Mouse (Mus musculus) megakaryocyte, adult 5-6 weeks (primary cell): ENCODE results near the gene Tmem199. TPM values are rescaled to one million over a fixed set of nuclear protein-coding genes. Genes with fewer than 3 reads are reported as not detected.

Source experiments
- ATAC-seq: 2 replicates; pipeline ENCODE4 v1.8.0; 2016; ENCODE audit warnings: mild to moderate bottlenecking, inconsistent platforms; ENCODE audit not compliant: poor library complexity, severe bottlenecking
- total RNA-seq, 2 experiments: library from RNA; stranded (forward) in 1 of 2; stranded (reverse) in 1 of 2; fragments of 153-499, 151-499 nt in 1 of 2; fragments of 221-1000, 200-1000 nt in 1 of 2; gene quantifications; 2 replicates each; pipeline versions ENCODE4 v1.2.3 to v1.2.4; 2015 to 2017

The Tmem199 gene
- total RNA-seq, 2 experiments from 2014 or later: 18.5 to 27.3 TPM

DNA sequence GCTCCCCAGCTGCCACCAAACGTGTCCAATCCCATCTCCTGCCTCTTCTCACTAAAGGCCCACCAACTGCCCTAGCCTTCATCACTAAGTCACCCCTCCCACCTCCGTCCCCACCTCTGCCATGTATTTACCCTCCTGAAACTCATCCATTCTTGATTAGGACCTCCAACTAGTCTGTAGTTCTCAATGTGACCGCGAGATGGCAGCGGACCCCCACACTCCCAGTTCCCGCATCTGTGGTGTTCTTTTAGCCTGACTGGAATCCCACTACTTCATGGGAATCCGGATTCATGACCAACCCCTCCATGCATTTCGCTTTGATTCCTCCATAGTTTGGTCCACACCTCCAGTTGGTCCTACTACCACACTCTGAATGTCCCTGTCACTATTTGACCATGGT lies 23.8 kb downstream of the Tmem199 start:
- ATAC-seq: no peak

DNA sequence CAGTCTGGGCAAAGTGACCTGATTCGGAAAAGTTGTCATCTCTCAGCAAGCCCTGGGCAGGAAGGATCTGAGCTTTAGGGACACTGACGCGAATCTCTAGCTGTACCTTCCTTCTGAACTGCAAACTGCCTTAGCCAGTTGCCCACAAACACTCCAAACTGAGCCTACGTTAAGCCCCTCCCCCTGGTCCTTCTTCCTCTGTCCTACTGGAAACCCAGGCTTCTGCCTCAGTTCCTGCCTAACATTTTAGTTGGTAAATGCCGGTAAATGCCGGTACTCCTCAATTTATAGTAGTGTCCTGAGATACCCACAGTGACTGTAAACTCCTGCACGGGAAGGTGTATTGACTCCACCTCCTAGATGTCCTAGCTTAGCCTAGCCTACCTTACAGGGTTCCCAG lies 28.3 kb downstream of the Tmem199 start:
- ATAC-seq: no peak

DNA sequence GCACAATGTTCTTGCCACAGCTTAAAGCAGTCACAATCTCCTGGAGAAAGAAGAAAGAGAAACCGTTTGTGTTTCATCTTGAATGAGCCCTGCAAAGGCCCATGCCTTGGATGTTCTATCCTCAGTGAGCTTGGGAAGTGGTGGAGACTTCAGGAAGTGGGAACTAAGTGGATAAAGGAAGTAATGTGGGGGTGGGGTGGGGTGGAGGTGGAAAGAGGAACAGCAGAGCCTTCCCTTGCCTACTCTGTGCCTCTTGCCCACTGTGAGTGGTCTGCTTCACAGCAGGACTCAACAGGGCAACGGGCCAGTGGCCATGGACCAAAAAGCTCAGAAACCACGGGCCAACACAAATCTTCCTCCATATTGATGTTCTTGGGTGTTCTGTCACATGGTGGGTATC lies 36.7 kb downstream of the Tmem199 start:
- peak; percentile 69 for ATAC-seq

DNA sequence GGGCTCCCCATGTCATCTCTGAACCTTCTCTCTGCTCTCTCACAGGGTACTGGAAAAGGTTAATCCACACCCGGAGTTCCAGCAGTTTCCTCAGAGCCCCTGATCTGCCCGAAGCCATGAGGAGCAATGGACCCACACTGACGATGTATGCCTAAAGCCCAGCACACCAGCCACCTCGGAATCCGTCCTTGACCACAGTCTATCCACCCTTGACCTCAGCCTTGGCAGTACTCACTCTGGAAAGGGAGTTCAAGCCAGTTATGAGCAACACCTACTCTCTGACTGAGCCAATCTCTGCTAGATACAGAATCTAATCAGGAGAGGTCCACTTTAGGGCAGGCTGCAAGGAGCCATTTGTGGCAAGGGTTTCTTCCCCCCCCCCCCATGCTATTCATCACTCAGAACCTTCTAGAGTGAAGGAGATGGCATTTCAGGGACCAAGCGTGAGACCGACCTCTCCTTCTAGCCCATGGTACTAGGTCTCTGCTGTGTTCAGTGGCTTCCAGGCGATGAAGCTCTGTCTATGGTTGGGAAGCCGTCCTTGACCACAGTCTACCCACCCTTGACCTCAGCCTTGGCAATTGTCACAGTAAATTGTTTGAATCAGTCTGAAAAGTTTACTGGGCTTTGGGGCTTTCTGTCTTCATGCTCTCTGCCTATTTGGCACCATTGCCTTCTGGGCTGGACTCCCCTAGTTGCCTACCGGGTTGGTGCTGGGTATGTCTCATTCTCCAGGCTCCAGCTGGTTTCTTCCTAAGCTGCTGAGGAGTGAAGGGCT lies 40.5 kb downstream of the Tmem199 start:
- ATAC-seq: no peak

DNA sequence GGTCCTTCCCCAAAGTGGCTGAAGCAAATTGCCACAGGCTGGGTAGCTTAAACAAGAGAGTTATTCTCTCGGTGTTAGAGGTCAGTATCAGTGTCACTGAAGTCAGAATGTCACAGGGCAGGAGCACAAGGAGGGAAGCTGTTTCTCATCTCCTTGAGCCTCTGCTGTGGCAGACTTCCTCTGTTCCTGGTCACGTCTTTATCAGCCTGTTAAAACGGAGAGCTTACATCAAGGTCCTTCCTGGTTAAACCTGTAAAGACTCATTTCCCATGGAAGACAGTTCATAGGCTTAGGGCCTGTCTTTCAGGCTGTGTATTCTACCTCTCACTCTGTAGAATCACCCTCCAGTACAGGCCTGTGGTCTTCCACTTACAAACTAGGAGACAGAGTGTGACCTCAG lies 44.0 kb downstream of the Tmem199 start:
- no peak for ATAC-seq

DNA sequence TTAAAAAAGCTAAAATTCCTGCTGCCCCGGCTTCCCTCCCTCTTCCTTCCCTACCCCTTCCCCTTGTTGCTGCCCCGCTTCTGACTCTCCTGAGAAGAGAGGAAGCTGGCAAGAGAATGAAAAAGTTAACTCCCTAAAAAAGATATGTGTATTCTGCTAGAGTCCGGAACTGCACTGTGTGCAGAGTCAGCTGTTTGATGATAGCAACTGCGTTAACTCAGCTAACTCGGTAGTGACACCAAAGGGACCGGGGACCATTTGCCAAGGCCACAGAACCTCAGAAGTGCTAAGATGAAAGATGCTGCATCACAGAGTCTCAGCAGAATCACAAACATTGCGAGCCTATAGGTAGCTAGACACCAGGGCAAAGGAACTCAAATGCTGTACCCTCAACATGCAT lies 44.5 kb downstream of the Tmem199 start:
- no peak for ATAC-seq

DNA sequence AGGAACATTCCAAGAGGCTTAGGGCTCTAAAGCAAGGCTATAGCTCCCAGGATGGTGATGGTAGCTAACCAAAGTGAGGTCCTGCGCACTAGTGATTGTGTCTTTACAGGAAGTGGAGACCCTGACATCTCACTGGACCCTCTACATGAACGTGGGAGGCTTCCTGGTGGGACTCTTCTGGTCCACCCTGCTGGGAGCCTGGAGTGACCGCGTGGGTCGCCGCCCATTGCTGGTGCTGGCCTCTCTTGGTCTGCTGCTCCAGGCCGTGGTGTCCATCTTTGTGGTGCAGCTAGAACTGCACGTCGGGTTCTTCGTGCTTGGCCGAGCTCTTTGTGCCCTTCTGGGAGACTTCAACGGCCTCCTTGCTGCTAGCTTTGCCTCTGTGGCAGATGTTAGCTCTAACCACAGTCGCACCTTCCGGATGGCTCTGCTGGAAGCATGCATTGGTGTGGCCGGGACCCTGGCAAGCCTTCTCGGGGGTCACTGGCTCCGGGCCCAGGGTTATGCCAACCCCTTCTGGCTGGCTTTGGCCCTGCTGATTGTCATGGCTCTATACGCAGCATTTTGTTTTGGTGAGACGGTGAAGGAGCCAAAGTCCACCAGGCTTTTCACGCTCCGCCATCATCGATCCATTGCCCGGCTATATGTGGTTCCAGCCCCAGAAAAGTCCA lies 45.6 kb downstream of the Tmem199 start:
- ATAC-seq: no peak

DNA sequence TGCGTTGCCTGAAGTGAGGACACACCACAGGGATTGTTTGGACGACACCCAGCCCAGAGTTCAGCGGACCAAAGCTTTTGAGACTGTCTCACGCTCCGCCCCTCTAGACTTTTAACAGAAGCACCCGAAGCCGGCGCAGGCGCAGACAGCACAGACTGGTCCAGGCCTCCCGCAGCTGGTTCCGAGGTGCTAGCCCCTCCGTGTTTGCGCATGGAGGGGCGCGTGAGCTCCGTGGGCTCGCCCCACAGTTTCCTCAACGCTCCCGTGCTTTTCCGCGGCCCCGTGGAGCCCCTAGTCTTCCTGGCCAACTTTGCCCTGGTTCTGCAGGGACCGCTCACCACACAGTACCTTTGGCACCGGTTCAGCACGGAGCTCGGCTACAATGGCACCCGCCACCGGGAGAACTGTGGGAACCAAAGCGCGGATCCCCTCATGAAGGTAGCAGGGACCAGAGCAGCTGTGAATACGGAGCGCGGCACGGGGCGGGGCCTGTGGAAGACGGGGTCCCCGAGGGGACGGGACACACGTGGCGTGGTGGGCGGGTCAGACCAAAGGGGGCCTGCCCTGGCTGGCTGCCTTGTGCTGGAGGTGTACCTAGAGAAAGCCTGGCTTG lies 46.3 kb downstream of the Tmem199 start, which contains the start of gene Slc46a1:
Gene Slc46a1, plus strand, starts transcription at position 130 of the 613 bp plus-strand sequence.
- ATAC-seq: peak; percentile 70

DNA sequence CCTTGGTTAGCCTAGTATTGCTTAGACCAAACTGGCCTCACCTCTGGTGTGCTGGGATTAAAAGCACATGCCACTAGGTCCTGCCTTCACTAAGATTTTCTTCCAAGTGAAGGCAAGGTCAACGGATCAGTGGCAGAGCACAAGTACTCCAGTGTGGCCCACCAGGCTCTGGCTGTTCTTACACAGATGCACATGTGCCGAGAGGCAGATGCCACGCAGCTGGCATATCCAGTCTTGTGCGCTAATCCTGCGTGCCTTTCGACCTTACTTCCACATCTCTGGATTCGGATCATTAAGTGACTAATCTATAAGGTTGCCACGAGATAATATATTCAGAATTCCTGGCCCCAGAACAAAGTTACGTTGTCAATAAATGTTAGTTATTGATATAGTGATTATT lies 46.9 kb downstream of the Tmem199 start:
- no peak for ATAC-seq

DNA sequence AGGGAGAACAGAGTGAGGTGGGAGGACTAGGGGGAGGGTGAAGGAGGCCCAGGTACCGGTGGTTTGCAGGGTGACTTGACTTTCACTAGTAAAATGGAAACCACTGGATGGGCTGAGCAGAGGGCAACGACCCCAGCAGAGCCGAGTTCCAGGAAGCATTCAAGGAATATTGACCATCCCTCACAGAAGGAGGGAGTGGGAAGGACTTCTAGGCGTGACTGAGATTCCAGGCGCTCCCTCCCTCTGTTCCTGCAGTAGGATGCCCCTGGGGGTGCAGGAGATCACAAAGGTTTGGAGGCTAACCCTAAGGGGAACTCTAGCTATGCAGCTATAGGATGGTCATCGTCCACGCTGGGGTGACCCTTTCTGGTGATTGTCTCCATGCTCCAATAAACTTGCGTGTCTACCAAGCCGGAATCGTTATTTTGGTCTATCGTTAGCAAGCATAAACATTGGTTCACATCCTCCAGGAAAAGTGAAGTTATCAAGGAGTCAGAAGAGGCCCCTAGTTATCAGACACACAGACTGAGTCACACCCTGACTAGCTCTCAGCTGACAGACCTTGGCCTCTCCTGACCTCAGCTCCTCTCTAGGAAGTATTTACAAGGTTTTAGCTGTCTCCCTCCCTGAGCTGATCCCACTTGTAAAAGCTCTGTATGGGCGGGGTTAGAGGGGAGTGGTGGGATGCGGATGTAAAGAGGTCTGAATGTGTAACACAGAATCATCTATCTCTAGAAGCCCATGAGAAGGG lies 48.5 kb downstream of the Tmem199 start:
- ATAC-seq: no peak

DNA sequence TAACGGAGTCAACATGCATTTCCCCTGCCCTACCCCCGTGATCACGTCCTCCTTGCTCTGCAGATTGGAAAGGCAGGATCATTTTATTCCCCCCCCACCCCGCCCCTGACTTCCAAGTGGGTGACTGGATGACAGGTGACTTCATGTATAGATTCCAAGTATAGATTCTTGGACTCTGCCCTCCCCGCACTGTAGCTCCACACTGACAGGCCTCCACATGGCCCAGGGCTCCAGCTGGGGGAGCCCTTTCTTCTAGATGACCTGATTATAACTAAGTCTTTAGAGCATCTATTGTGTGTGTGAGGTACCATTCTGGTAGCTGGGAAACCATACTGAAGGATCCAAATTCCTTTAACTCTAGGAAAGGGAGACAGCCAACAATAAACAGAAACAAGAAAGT lies 49.3 kb downstream of the Tmem199 start:
- ATAC-seq: no peak

DNA sequence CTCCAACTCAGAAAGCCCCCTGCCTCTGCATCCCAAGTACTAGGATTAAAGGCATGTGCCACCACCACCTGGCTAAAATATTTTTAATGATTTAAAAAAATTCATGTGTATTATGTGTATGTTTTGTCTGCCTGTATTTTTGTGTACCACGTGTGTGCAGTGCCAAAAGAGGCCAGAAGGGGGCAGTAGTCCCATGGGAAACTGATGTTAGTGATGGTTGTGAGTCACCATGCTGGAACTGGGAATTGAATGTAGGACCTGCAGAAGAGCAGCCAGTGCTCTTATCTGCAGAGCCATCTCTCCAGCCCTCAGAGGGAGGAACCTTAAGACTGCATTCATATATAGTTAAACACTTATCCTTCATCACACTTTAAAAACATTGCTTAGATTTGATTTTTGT lies 50.1 kb downstream of the Tmem199 start:
- no peak for ATAC-seq

DNA sequence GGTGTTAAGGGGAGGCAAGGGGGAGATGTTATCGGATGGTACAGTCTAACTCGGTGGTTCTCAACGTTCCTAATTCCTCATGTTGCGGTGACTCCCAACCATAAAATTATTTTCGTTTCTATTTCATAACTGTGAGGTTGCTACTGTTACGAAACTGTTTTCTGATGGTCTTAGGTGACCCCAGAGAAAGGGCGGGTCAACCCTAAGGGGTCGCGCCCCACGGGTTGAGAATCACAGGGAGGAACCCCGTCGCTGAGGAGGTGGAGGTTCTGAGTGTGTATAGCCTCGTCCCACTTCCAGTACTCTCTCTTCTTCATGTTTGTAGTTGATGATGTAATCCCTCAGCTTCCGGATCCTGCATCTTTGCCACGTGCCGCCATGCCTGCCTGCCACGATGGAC lies 53.2 kb downstream of the Tmem199 start:
- peak; percentile 76 for ATAC-seq

Other genes starting within 250 kb of the Tmem199 start
- gene BC030499, start 221.3 kb downstream of the Tmem199 start, total RNA-seq (2015): 0.56 TPM in 1 of 2 replicates, not detected in the other
- gene BC030499, start 221.3 kb downstream of the Tmem199 start, total RNA-seq (2017): 0.18 and 0.77 TPM in 2 replicates
- 23.6 and 31.6 TPM in 2 replicates for gene Spag5, start 210.6 kb downstream of the Tmem199 start, total RNA-seq (2015)
- 60.7 and 63.2 TPM in 2 replicates for gene Spag5, start 210.6 kb downstream of the Tmem199 start, total RNA-seq (2017)
- 0.62 and 1.7 TPM in 2 replicates for gene Aldoc, start 189.2 kb downstream of the Tmem199 start, total RNA-seq (2015)
- 1.0 and 1.6 TPM in 2 replicates for gene Aldoc, start 189.2 kb downstream of the Tmem199 start, total RNA-seq (2017)
- 31.8 and 33.5 TPM in 2 replicates for gene Pigs, start 183.8 kb downstream of the Tmem199 start, total RNA-seq (2015)
- 21.5 and 22.4 TPM in 2 replicates for gene Pigs, start 183.8 kb downstream of the Tmem199 start, total RNA-seq (2017)
- gene Unc119, start 168.7 kb downstream of the Tmem199 start, total RNA-seq (2015): 94.0 and 96.6 TPM in 2 replicates
- gene Unc119, start 168.7 kb downstream of the Tmem199 start, total RNA-seq (2017): 54.2 and 56.7 TPM in 2 replicates
- not detected in 2 replicates for gene Foxn1, start 125.6 kb downstream of the Tmem199 start, total RNA-seq (2015)
- not detected in 2 replicates for gene Foxn1, start 125.6 kb downstream of the Tmem199 start, total RNA-seq (2017)
- gene Slc13a2, start 90.0 kb downstream of the Tmem199 start, total RNA-seq (2015): 0.51 TPM in 1 of 2 replicates, not detected in the other
- gene Slc13a2, start 90.0 kb downstream of the Tmem199 start, total RNA-seq (2017): not detected in 2 replicates
- 0.46 TPM in 1 of 2 replicates, not detected in the other for gene Slc46a1, start 46.5 kb downstream of the Tmem199 start, total RNA-seq (2015)
- 0.33 and 0.77 TPM in 2 replicates for gene Slc46a1, start 46.5 kb downstream of the Tmem199 start, total RNA-seq (2017)
- gene Sarm1, start 14.4 kb downstream of the Tmem199 start, total RNA-seq (2015): 0.23 TPM in 1 of 2 replicates, not detected in the other
- gene Sarm1, start 14.4 kb downstream of the Tmem199 start, total RNA-seq (2017): not detected in 2 replicates
- not detected in 2 replicates for gene Vtn, start 13.1 kb downstream of the Tmem199 start, total RNA-seq (2015)
- not detected in 2 replicates for gene Vtn, start 13.1 kb downstream of the Tmem199 start, total RNA-seq (2017)
- gene Sebox, start 8.7 kb downstream of the Tmem199 start, total RNA-seq (2015): not detected in 2 replicates
- not detected in 2 replicates for gene Sebox, start 8.7 kb downstream of the Tmem199 start, total RNA-seq (2017)
- 13.4 and 22.4 TPM in 2 replicates for gene Poldip2, start within 50 bp of the Tmem199 start, total RNA-seq (2015)
- 15.9 and 23.1 TPM in 2 replicates for gene Poldip2, start within 50 bp of the Tmem199 start, total RNA-seq (2017)
- 13.2 and 13.4 TPM in 2 replicates for gene Tnfaip1, start 24.2 kb upstream of the Tmem199 start, total RNA-seq (2015)
- 6.8 and 10.2 TPM in 2 replicates for gene Tnfaip1, start 24.2 kb upstream of the Tmem199 start, total RNA-seq (2017)
- gene Ift20, start 24.2 kb upstream of the Tmem199 start, total RNA-seq (2015): 80.0 and 89.7 TPM in 2 replicates
- 96.0 and 119 TPM in 2 replicates for gene Ift20, start 24.2 kb upstream of the Tmem199 start, total RNA-seq (2017)
- 24.9 and 25.6 TPM in 2 replicates for gene Tmem97, start 38.6 kb upstream of the Tmem199 start, total RNA-seq (2015)
- 12.2 and 18.0 TPM in 2 replicates for gene Tmem97, start 38.6 kb upstream of the Tmem199 start, total RNA-seq (2017)
- 13.9 and 14.0 TPM in 2 replicates for gene Nlk, start 185.2 kb upstream of the Tmem199 start, total RNA-seq (2015)
- gene Nlk, start 185.2 kb upstream of the Tmem199 start, total RNA-seq (2017): 22.2 and 29.6 TPM in 2 replicates
- gene Ccnq, start 239.6 kb upstream of the Tmem199 start, total RNA-seq (2015): 21.3 and 25.6 TPM in 2 replicates
- gene Ccnq, start 239.6 kb upstream of the Tmem199 start, total RNA-seq (2017): 15.1 and 22.5 TPM in 2 replicates